Mouse (Mus musculus) thymus, postnatal 25 days (tissue): ENCODE measurements around the gene L3hypdh.
A peak's percentile ranks its signal among the peaks of the same experiment; 100 is the strongest.

Experiments
- DNase-seq: peaks from one replicate; pipeline ENCODE4 v3.0.0; 2022

Gene L3hypdh

GRCm38 (mm10) chr12:72085329-72086165, at the start of gene L3hypdh, which contains the start of gene Jkamp:
TSS of gene L3hypdh (minus strand) at chr12:72085439.
TSS of gene Jkamp (plus strand) at chr12:72085589.
- DNase-seq: peak; percentile 97

- DNase-seq: no peak
Measured at GRCm38 (mm10) chr12:72129203-72129602, 44.0 kb upstream of the L3hypdh start.

- DNase-seq: no peak
Measured at GRCm38 (mm10) chr12:72115686-72116345, 30.6 kb upstream of the L3hypdh start.

- no peak for DNase-seq
Measured at GRCm38 (mm10) chr12:72115126-72115525, 29.9 kb upstream of the L3hypdh start.

GRCm38 (mm10) chr12:72104525-72105281, 19.5 kb upstream of the L3hypdh start:
- peak; percentile 30 for DNase-seq

- no peak for DNase-seq
Measured at GRCm38 (mm10) chr12:72104027-72104426, 18.8 kb upstream of the L3hypdh start.

- DNase-seq: no peak
Measured at GRCm38 (mm10) chr12:72102776-72103175, 17.5 kb upstream of the L3hypdh start.

- no peak for DNase-seq
Measured at GRCm38 (mm10) chr12:72096966-72097365, 11.7 kb upstream of the L3hypdh start.

GRCm38 (mm10) chr12:72089802-72090201, 4.6 kb upstream of the L3hypdh start:
- DNase-seq: no peak

- DNase-seq: no peak
Measured at GRCm38 (mm10) chr12:72086166-72086825, 1.1 kb upstream of the L3hypdh start.

GRCm38 (mm10) chr12:72085024-72085328, 263 bp downstream of the L3hypdh start:
- DNase-seq: no peak

GRCm38 (mm10) chr12:72084261-72085023, 797 bp downstream of the L3hypdh start:
- DNase-seq: no peak

- no peak for DNase-seq
Measured at GRCm38 (mm10) chr12:72083265-72083664, 2.0 kb downstream of the L3hypdh start.

- DNase-seq: no peak
Measured at GRCm38 (mm10) chr12:72082370-72082769, 2.9 kb downstream of the L3hypdh start.

- no peak for DNase-seq
Measured at GRCm38 (mm10) chr12:72081961-72082360, 3.3 kb downstream of the L3hypdh start.

GRCm38 (mm10) chr12:72078248-72078647, 7.0 kb downstream of the L3hypdh start:
- no peak for DNase-seq

- DNase-seq: peak; percentile 72
Measured at GRCm38 (mm10) chr12:72070327-72071269, 14.6 kb downstream of the L3hypdh start, which contains the start of gene Gpr135. TSS of gene Gpr135 (minus strand) at chr12:72071125.

- DNase-seq: no peak
Measured at GRCm38 (mm10) chr12:72069626-72070326, 15.5 kb downstream of the L3hypdh start.

GRCm38 (mm10) chr12:72057780-72058179, 27.5 kb downstream of the L3hypdh start:
- no peak for DNase-seq

GRCm38 (mm10) chr12:72053851-72054250, 31.4 kb downstream of the L3hypdh start:
- no peak for DNase-seq
